Mouse (Mus musculus): ENCODE results near the gene Clec16a.

DNA sequence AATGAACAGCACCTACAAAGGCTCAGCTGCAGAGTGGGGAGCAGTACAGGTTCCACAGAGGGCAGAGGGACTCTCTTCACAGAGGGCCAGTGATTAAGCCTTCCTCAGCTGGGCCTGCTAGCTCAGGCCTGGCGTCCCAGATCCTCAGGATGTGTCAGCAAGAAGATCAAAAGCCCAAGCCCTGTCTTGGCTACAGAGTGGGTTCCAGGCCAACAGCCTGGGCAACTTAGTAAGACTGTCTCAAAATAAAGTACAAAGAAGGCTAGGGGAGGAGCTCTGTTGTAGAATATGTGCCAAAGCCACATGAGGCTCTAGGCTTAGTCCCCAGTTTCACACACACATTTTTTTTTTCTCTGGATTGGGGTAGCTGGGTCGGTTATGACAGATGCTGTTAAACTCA is 29.8 kb downstream of the Clec16a start:
- no peak for TF ChIP-seq CTCF (IDR thresholded peaks at IDR 0.05; ENCODE audit: low read depth)
- no peak for TF ChIP-seq EP300 (IDR thresholded peaks at IDR 0.05; ENCODE audit: low read depth)
